Mouse (Mus musculus) kidney, adult 2 months (tissue): ENCODE results near the gene Cd19. TPM values are rescaled to one million over a fixed set of nuclear protein-coding genes. Genes with fewer than 3 reads are reported as not detected.

Experiments
- DNase-seq: peaks from one replicate; pipeline ENCODE4 v3.0.0; 2021
- H3K27ac ChIP-seq: fragments of 200-500 bp; 2 replicates; pipeline ENCODE4 v1.5.1; 2012; ENCODE audit warnings: low read depth, low read length, control low read depth, inconsistent platforms; ENCODE audit not compliant: insufficient read depth
- H3K27me3 ChIP-seq: fragments of 200-500 bp; replicated peaks from 2 replicates; pipeline ENCODE4 v1.6.1; 2012; ENCODE audit warnings: mild to moderate bottlenecking, moderate library complexity, low read length, inconsistent platforms; ENCODE audit not compliant: control insufficient read depth, insufficient read depth
- H3K36me3 ChIP-seq: fragments of 200-500 bp; 2 replicates; pipeline ENCODE4 v1.6.1; 2012; ENCODE audit warnings: mild to moderate bottlenecking, moderate library complexity, low read length, inconsistent platforms; ENCODE audit not compliant: control insufficient read depth, insufficient read depth
- H3K4me1 ChIP-seq: fragments of 200-500 bp; 2 replicates; pipeline ENCODE4 v1.6.1; 2011; ENCODE audit warnings: low read length; ENCODE audit not compliant: control insufficient read depth, insufficient read depth
- H3K4me3 ChIP-seq: fragments of 200-500 bp; 2 replicates; pipeline ENCODE4 v1.5.1; 2011; ENCODE audit warnings: mild to moderate bottlenecking, low read depth, low read length, control low read depth; ENCODE audit not compliant: insufficient read depth
- CTCF ChIP-seq: fragments of 200-500 bp; conservative IDR thresholded peaks from 2 replicates; pipeline ENCODE4 v1.5.1; 2011; ENCODE audit warnings: low read depth, mild to moderate bottlenecking, control low read depth, low read length, moderate library complexity, mixed read lengths; ENCODE audit not compliant: insufficient read depth, insufficient read length
- POLR2A ChIP-seq: fragments of 200-500 bp; IDR thresholded peaks from one replicate; pipeline ENCODE4 v1.6.1; 2011; ENCODE audit warnings: low read depth, low read length, control low read depth
- WGBS: fragments of 180-500 bp; shearing (Covaris S2); methylation state at CpG from one replicate; pipeline ENCODE4 v1.1.7; 2018; 5-methylcytosine and 5-hydroxymethylcytosine counted together
- polyA plus RNA-seq: library from polyadenylated mRNA; depleted of rRNA; stranded (reverse); fragments of >200 nt; gene quantifications from 2 replicates; pipeline ENCODE4 v1.2.3, GENCODE M21; 2012

Gene Cd19
- polyA plus RNA-seq, 1 experiment = 8.4 TPM

- whole genome bisulfite sequencing = 90% methylated on average over 17 of the region's 17 CpGs
- no peaks in the 10 kb centered on the region for H3K27me3 ChIP-seq
- H3K36me3 ChIP-seq = no peaks in the 10 kb centered on the region
- no peaks in the 10 kb centered on the region for H3K4me1 ChIP-seq
- DNase-seq = no peak
- H3K4me3 ChIP-seq = no peak overlapping the region
- H3K27ac ChIP-seq = no peak overlapping the region
- TF ChIP-seq POLR2A = no peak
- no peak for TF ChIP-seq CTCF
Observed at GRCm38 (mm10) chr7:126456382-126457266, 41.9 kb upstream of the Cd19 start.

- no peak overlapping the region for H3K4me3 ChIP-seq
- WGBS = 63% methylated on average over 2 of the region's 2 CpGs
Observed at GRCm38 (mm10) chr7:126455242-126455641, 40.6 kb upstream of the Cd19 start.

GRCm38 (mm10) chr7:126453861-126454260 is 39.2 kb upstream of the Cd19 start:
- TF ChIP-seq CTCF (no peak), POLR2A (no peak)
- no peaks in the 10 kb centered on the region for H3K36me3 ChIP-seq
- no peak overlapping the region for H3K27ac ChIP-seq
- no peak for DNase-seq
- 30% methylated on average over 7 of the region's 7 CpGs for WGBS
- H3K4me1 ChIP-seq = no peaks in the 10 kb centered on the region
- no peaks in the 10 kb centered on the region for H3K27me3 ChIP-seq
- H3K4me3 ChIP-seq = no peak overlapping the region

More at GRCm38 (mm10) chr7:126455242-126455641, 40.6 kb upstream of the Cd19 start:
- DNase-seq = no peak
- TF ChIP-seq POLR2A = no peak
- no peak for TF ChIP-seq CTCF
- Histone ChIP-seq H3K4me1 (no peaks in the 10 kb centered on the region), H3K27ac (no peak overlapping the region), H3K36me3 (no peaks in the 10 kb centered on the region), H3K27me3 (no peaks in the 10 kb centered on the region)

- TF ChIP-seq CTCF = no peak
- TF ChIP-seq POLR2A = no peak
- Histone ChIP-seq H3K4me1 (no peaks in the 10 kb centered on the region), H3K27ac (no peak overlapping the region), H3K4me3 (no peak overlapping the region), H3K27me3 (no peaks in the 10 kb centered on the region), H3K36me3 (no peaks in the 10 kb centered on the region)
- 93% methylated on average over 3 of the region's 3 CpGs for WGBS
- no peak for DNase-seq
Observed at GRCm38 (mm10) chr7:126452244-126452643, 37.6 kb upstream of the Cd19 start.

- no peaks in the 10 kb centered on the region for H3K4me1 ChIP-seq
- H3K27ac ChIP-seq = no peak overlapping the region
- no peaks in the 10 kb centered on the region; the same call in 1 of the 2 replicates for H3K36me3 ChIP-seq
- no peak for DNase-seq
- 87% methylated on average over 6 of the region's 6 CpGs for WGBS
- no peaks in the 10 kb centered on the region for H3K27me3 ChIP-seq
- TF ChIP-seq CTCF = no peak
- no peak for TF ChIP-seq POLR2A
- no peak overlapping the region for H3K4me3 ChIP-seq
Observed at GRCm38 (mm10) chr7:126450641-126451040, 36.0 kb upstream of the Cd19 start.

GRCm38 (mm10) chr7:126449991-126450390 is 35.3 kb upstream of the Cd19 start:
- WGBS = 89% methylated on average over 18 of the region's 18 CpGs
- TF ChIP-seq CTCF = no peak
- TF ChIP-seq POLR2A = no peak
- Histone ChIP-seq H3K36me3 (peaks cover 2% of the 10 kb centered on the region), H3K4me1 (no peaks in the 10 kb centered on the region), H3K27me3 (no peaks in the 10 kb centered on the region), H3K4me3 (no peak overlapping the region), H3K27ac (no peak overlapping the region)
- DNase-seq = no peak

GRCm38 (mm10) chr7:126448481-126448880 is 33.8 kb upstream of the Cd19 start:
- TF ChIP-seq CTCF (no peak), POLR2A (no peak)
- no peak overlapping the region for H3K4me3 ChIP-seq
- no peaks in the 10 kb centered on the region for H3K27me3 ChIP-seq
- 84% methylated on average over 19 of the region's 19 CpGs for WGBS
- no peak overlapping the region for H3K27ac ChIP-seq
- no peaks in the 10 kb centered on the region for H3K4me1 ChIP-seq
- DNase-seq = no peak
- H3K36me3 ChIP-seq = peaks cover 5% of the 10 kb centered on the region
